ENCODE assay signal across 9 mouse cellular contexts in the genomic region with DNA sequence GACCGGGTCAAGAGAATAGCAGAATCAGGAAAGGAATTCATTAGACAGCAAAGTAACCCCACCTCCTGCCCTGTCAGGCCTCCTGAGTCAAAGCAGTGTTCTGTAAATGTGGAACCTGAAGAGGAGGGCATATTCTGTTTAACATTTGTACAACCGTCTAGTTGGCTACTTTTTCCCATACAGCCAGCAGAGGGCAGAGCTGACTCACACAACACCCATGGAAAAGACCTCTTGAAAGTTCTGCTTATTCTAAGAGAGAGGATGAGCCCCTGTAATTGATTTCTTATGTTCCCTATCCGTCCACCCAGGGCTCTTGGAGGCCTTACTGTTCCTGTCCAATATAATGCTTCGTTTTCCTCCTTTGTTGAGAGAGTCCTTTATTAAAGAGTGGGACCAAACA. TPM values are rescaled to one million over a fixed set of nuclear protein-coding genes. Genes with fewer than 3 reads are reported as not detected.
DNase-seq lines count a peak whose midpoint lies in the region; ATAC-seq and TF ChIP-seq lines count a peak whose summit lies in the region.
"Had no signal": no experiment of that assay in that cellular context is flagged by ENCODE, and none has a peak within 500 bp of the region (broad histone marks: within the 10 kb centered on the region; RNA-seq: fewer than 3 reads in every experiment).

No protein-coding gene starts in this region.

- no peak overlapping the region for H3K4me2 ChIP-seq in hindbrain, embryonic 13.5 days
- no peak overlapping the region for H3K4me2 ChIP-seq in heart, embryonic 16.5 days (ENCODE audit: low read depth, low read length)
- H3K4me2 ChIP-seq in limb, embryonic 13.5 days (replicated peaks): no peak overlapping the region
- H3K4me2 ChIP-seq: heart, embryonic 15.5 days had no signal

- POLR2A ChIA-PET in Patski (lab: Charles Lee): no interaction called here

- no peak overlapping the region for H3K27ac ChIP-seq in hindbrain, embryonic 10.5 days
- H3K27ac ChIP-seq in hindbrain, embryonic 13.5 days: no peak overlapping the region
- H3K27ac ChIP-seq in heart, embryonic 16.5 days (ENCODE audit: low read length): no peak overlapping the region
- no peak overlapping the region for H3K27ac ChIP-seq in limb, embryonic 13.5 days
- H3K27ac ChIP-seq: heart, embryonic 15.5 days had no signal

- H3K36me3 ChIP-seq in hindbrain, embryonic 10.5 days: no peaks in the 10 kb centered on the region
- no peaks in the 10 kb centered on the region for H3K36me3 ChIP-seq in hindbrain, embryonic 13.5 days
- H3K36me3 ChIP-seq in heart, embryonic 16.5 days (ENCODE audit: control insufficient read depth, insufficient read depth): no peaks in the 10 kb centered on the region
- no peaks in the 10 kb centered on the region for H3K36me3 ChIP-seq in limb, embryonic 13.5 days
- H3K36me3 ChIP-seq: heart, embryonic 15.5 days had no signal

- H3K4me3 ChIP-seq in hindbrain, embryonic 10.5 days: no peak overlapping the region
- no peak overlapping the region for H3K4me3 ChIP-seq in hindbrain, embryonic 13.5 days
- H3K4me3 ChIP-seq in heart, embryonic 16.5 days (ENCODE audit: low read length): no peak overlapping the region
- no peak overlapping the region for H3K4me3 ChIP-seq in limb, embryonic 13.5 days
- H3K4me3 ChIP-seq: heart, embryonic 15.5 days had no signal

- in situ Hi-C loops in Patski (cut with MboI; ENCODE audit: low pct_unique_long_range_greater_than_20kb): no loop called here

- no peak for ATAC-seq in hindbrain, embryonic 13.5 days (ENCODE audit: low FRiP score)
- ATAC-seq in Patski: no peak
- ATAC-seq in heart, embryonic 16.5 days (replicated peaks; ENCODE audit: extremely low read depth, insufficient read depth, low FRiP score): 0 out of 2 replicates have a peak, but pooled peaks have one; percentile 23
- peak; percentile 19; the same call in 1 of the 2 replicates for ATAC-seq in limb, embryonic 13.5 days (ENCODE audit: low FRiP score, low read depth)
- no peak for ATAC-seq in cerebellum, adult (ENCODE audit: insufficient number of reproducible peaks, low FRiP score, low TSS enrichment)

- no peaks in the 10 kb centered on the region for H3K4me1 ChIP-seq in hindbrain, embryonic 10.5 days (replicated peaks)
- H3K4me1 ChIP-seq in hindbrain, embryonic 13.5 days (replicated peaks): no peaks in the 10 kb centered on the region
- no peaks in the 10 kb centered on the region for H3K4me1 ChIP-seq in heart, embryonic 16.5 days (ENCODE audit: control insufficient read depth, insufficient read depth, low read length)
- H3K4me1 ChIP-seq in limb, embryonic 13.5 days: no peaks in the 10 kb centered on the region
- H3K4me1 ChIP-seq: heart, embryonic 15.5 days had no signal

- H3K27me3 ChIP-seq in hindbrain, embryonic 10.5 days (ENCODE audit: insufficient read depth, poor library complexity, severe bottlenecking): no peaks in the 10 kb centered on the region
- no peaks in the 10 kb centered on the region for H3K27me3 ChIP-seq in hindbrain, embryonic 13.5 days
- H3K27me3 ChIP-seq in Patski: peaks cover 63% of the 10 kb centered on the region
- no peaks in the 10 kb centered on the region for H3K27me3 ChIP-seq in heart, embryonic 16.5 days (ENCODE audit: control insufficient read depth, insufficient read depth, low read length)
- no peaks in the 10 kb centered on the region for H3K27me3 ChIP-seq in limb, embryonic 13.5 days
- H3K27me3 ChIP-seq: heart, embryonic 15.5 days had no signal

- TF ChIP-seq CTCF in Patski (IDR thresholded peaks at IDR 0.05): peak; percentile 67

- peak; percentile 44 for DNase-seq in hindbrain, embryonic 10.5 days (ENCODE audit: low spot score)
- no peak for DNase-seq in Patski (ENCODE audit: low read depth, low spot score)
- DNase-seq in retina, postnatal 1 day: peak; percentile 36
- DNase-seq in spleen, postnatal 14 days (ENCODE audit: low spot score in 2 of 2): no peak

- H3K9ac ChIP-seq in hindbrain, embryonic 13.5 days: no peak overlapping the region
- H3K9ac ChIP-seq in heart, embryonic 16.5 days (ENCODE audit: low read length): no peak overlapping the region
- no peak overlapping the region for H3K9ac ChIP-seq in limb, embryonic 13.5 days
- H3K9ac ChIP-seq: heart, embryonic 15.5 days had no signal

- no peaks in the 10 kb centered on the region for H3K9me3 ChIP-seq in hindbrain, embryonic 10.5 days
- no peaks in the 10 kb centered on the region for H3K9me3 ChIP-seq in hindbrain, embryonic 13.5 days
- H3K9me3 ChIP-seq in heart, embryonic 16.5 days (replicated peaks; ENCODE audit: control insufficient read depth, low read length): no peaks in the 10 kb centered on the region
- no peaks in the 10 kb centered on the region for H3K9me3 ChIP-seq in limb, embryonic 13.5 days
- H3K9me3 ChIP-seq: heart, embryonic 15.5 days had no signal

- CTCF ChIA-PET in Patski (lab: Charles Lee): interaction anchor here (1.1 kb wide), 1 partner anchor 29 kb away, joined by 4 read pairs; no protein-coding TSS in a partner anchor

- WGBS in hindbrain, embryonic 10.5 days: 23% methylated on average over 4 of the region's 4 CpGs
- WGBS in hindbrain, embryonic 13.5 days: 28% methylated on average over 4 of the region's 4 CpGs
- WGBS in heart, embryonic 16.5 days: 17% methylated on average over 4 of the region's 4 CpGs
- 18% methylated on average over 4 of the region's 4 CpGs for WGBS in limb, embryonic 13.5 days

RNA-seq across cellular contexts. Expression of a gene that starts 3.6 kb away (rescaled TPM):
- not detected in 2 replicates for polyA plus RNA-seq in hindbrain, embryonic 10.5 days (2016; fragmentation: Nextera tagmentation; extraction: Ambion mirVana)
- polyA plus RNA-seq in hindbrain, embryonic 13.5 days (2015; fragmentation: Nextera tagmentation; extraction: Ambion mirVana): not detected in 2 replicates
- polyA plus RNA-seq in Patski (2021): not detected
- 1.5 and 22.7 TPM in 2 replicates for polyA plus RNA-seq in heart, embryonic 16.5 days (2015; fragmentation: Nextera tagmentation; extraction: Ambion mirVana)
- not detected in 2 replicates for polyA plus RNA-seq in limb, embryonic 13.5 days (2015; fragmentation: Nextera tagmentation; extraction: Ambion mirVana)

RNA-seq across cellular contexts. Expression of a gene that starts 23.2 kb away (rescaled TPM):
- polyA plus RNA-seq in hindbrain, embryonic 10.5 days (2016; fragmentation: Nextera tagmentation; extraction: Ambion mirVana): not detected in 2 replicates
- polyA plus RNA-seq in hindbrain, embryonic 13.5 days (2015; fragmentation: Nextera tagmentation; extraction: Ambion mirVana): not detected in 2 replicates
- polyA plus RNA-seq in Patski (2021): not detected
- 0.41 and 1.2 TPM in 2 replicates for polyA plus RNA-seq in heart, embryonic 16.5 days (2015; fragmentation: Nextera tagmentation; extraction: Ambion mirVana)
- not detected in 2 replicates for polyA plus RNA-seq in limb, embryonic 13.5 days (2015; fragmentation: Nextera tagmentation; extraction: Ambion mirVana)

RNA-seq across cellular contexts. Expression of a gene that starts 23.3 kb away (rescaled TPM):
- not detected in 2 replicates for polyA plus RNA-seq in hindbrain, embryonic 10.5 days (2016; fragmentation: Nextera tagmentation; extraction: Ambion mirVana)
- not detected in 2 replicates for polyA plus RNA-seq in hindbrain, embryonic 13.5 days (2015; fragmentation: Nextera tagmentation; extraction: Ambion mirVana)
- polyA plus RNA-seq in Patski (2021): not detected
- not detected in 2 replicates for polyA plus RNA-seq in heart, embryonic 16.5 days (2015; fragmentation: Nextera tagmentation; extraction: Ambion mirVana)
- not detected in 2 replicates for polyA plus RNA-seq in limb, embryonic 13.5 days (2015; fragmentation: Nextera tagmentation; extraction: Ambion mirVana)
- polyA plus RNA-seq: heart, embryonic 15.5 days had no signal

RNA-seq across cellular contexts. Expression of a gene that starts 55.3 kb away (rescaled TPM):
- not detected in 2 replicates for polyA plus RNA-seq in hindbrain, embryonic 10.5 days (2016; fragmentation: Nextera tagmentation; extraction: Ambion mirVana)
- 0.22 TPM in 1 of 2 replicates, not detected in the other for polyA plus RNA-seq in hindbrain, embryonic 13.5 days (2015; fragmentation: Nextera tagmentation; extraction: Ambion mirVana)
- polyA plus RNA-seq in Patski (2021): not detected
- polyA plus RNA-seq in heart, embryonic 16.5 days (2015; fragmentation: Nextera tagmentation; extraction: Ambion mirVana): not detected in 2 replicates
- not detected in 2 replicates for polyA plus RNA-seq in limb, embryonic 13.5 days (2015; fragmentation: Nextera tagmentation; extraction: Ambion mirVana)
- polyA plus RNA-seq: heart, embryonic 15.5 days had no signal

RNA-seq across cellular contexts. Expression of a gene that starts 57.0 kb away (rescaled TPM):
- not detected in 2 replicates for polyA plus RNA-seq in hindbrain, embryonic 10.5 days (2016; fragmentation: Nextera tagmentation; extraction: Ambion mirVana)
- polyA plus RNA-seq in hindbrain, embryonic 13.5 days (2015; fragmentation: Nextera tagmentation; extraction: Ambion mirVana): not detected in 2 replicates
- not detected for polyA plus RNA-seq in Patski (2021)
- polyA plus RNA-seq in heart, embryonic 16.5 days (2015; fragmentation: Nextera tagmentation; extraction: Ambion mirVana): 0.11 and 0.26 TPM in 2 replicates
- polyA plus RNA-seq in limb, embryonic 13.5 days (2015; fragmentation: Nextera tagmentation; extraction: Ambion mirVana): not detected in 2 replicates
- polyA plus RNA-seq: heart, embryonic 15.5 days had no signal

Comparison
In these comparisons a context has a peak if more than half of its experiments do, and no peak if none do; other contexts are left out.
1. DNase-seq: peak in hindbrain, embryonic 10.5 days (single experiment) and retina, postnatal 1 day (single experiment); none in Patski (single experiment) and spleen, postnatal 14 days (0 of 2).
2. ATAC-seq: peak in heart, embryonic 16.5 days (single experiment) and limb, embryonic 13.5 days (single experiment); none in hindbrain, embryonic 13.5 days (single experiment), Patski (single experiment) and cerebellum, adult (single experiment).